Mouse (Mus musculus) neural tube, embryonic 14.5 days (tissue): ENCODE measurements around the gene Dennd4b. TPM values are rescaled to one million over a fixed set of nuclear protein-coding genes. Genes with fewer than 3 reads are reported as not detected.
"Not testable (repeated sequence)": the region's sequence is repeated elsewhere in the genome, so short reads cannot be mapped to it uniquely, and the experiment has no call there.

ENCODE experiments used
- ATAC-seq: fragments of 200-750 bp; cut with Nextera tagmentation; 2 replicates; pipeline ENCODE4 v1.8.0; 2017; ENCODE audit warnings: low read depth, mild to moderate bottlenecking, moderate TSS enrichment, moderate library complexity
- H3K27ac ChIP-seq: fragments of 300-500 bp; sonication (generic); 2 replicates; pipeline ENCODE4 v1.5.1; 2014; ENCODE audit warnings: low read depth, mild to moderate bottlenecking, control low read depth, low read length, moderate library complexity, mixed read lengths
- H3K27me3 ChIP-seq: fragments of 300-500 bp; sonication (generic); 2 replicates; pipeline ENCODE4 v1.6.1; 2014; ENCODE audit warnings: low read length; ENCODE audit not compliant: control insufficient read depth, insufficient read depth
- H3K36me3 ChIP-seq: fragments of 300-500 bp; sonication (generic); 2 replicates; pipeline ENCODE4 v1.6.1; 2014; ENCODE audit warnings: low read length, mixed read lengths; ENCODE audit not compliant: control insufficient read depth, insufficient read depth
- H3K4me1 ChIP-seq: fragments of 300-500 bp; sonication (generic); 2 replicates; pipeline ENCODE4 v1.6.1; 2014; ENCODE audit warnings: low read length; ENCODE audit not compliant: control insufficient read depth, insufficient read depth
- H3K4me2 ChIP-seq: fragments of 300-500 bp; sonication (generic); 2 replicates; pipeline ENCODE4 v1.6.1; 2014; ENCODE audit warnings: mild to moderate bottlenecking, low read depth, low read length, control low read depth
- H3K4me3 ChIP-seq: fragments of 300-500 bp; sonication (generic); 2 replicates; pipeline ENCODE4 v1.5.1; 2014; ENCODE audit warnings: low read depth, low read length, control low read depth, mixed read lengths
- H3K9ac ChIP-seq: fragments of 300-500 bp; sonication (generic); replicated peaks from 2 replicates; pipeline ENCODE4 v1.6.1; 2014; ENCODE audit warnings: low read depth, mild to moderate bottlenecking, control low read depth, low read length, mixed read lengths
- H3K9me3 ChIP-seq: fragments of 300-500 bp; sonication (generic); 2 replicates; pipeline ENCODE4 v1.6.1; 2016; ENCODE audit warnings: low read length; ENCODE audit not compliant: control insufficient read depth
- WGBS: fragments of 180-500 bp; shearing (Covaris S2); extraction: QIAGEN DNeasy Blood & Tissue Kit; methylation state at CpG from one replicate; pipeline ENCODE4 v1.1.7; 2014; 5-methylcytosine and 5-hydroxymethylcytosine counted together
- polyA plus RNA-seq: library from polyadenylated mRNA; unstranded; fragments of >200 nt; fragmentation: Nextera tagmentation; extraction: Ambion mirVana; gene quantifications from 2 replicates; pipeline ENCODE4 v1.2.1, GENCODE M21; 2014

The Dennd4b gene
- polyA plus RNA-seq, 1 experiment from 2014 or later = 8.5 TPM

- H3K9ac ChIP-seq = peak overlapping the region; percentile 78
- H3K9me3 ChIP-seq = no peaks in the 10 kb centered on the region
- H3K4me3 ChIP-seq = peak overlapping the region; percentile 69
- H3K27me3 ChIP-seq = no peaks in the 10 kb centered on the region
- peak overlapping the region; percentile 60; the same call in 1 of the 2 replicates for H3K27ac ChIP-seq
- ATAC-seq = no peak
- peaks cover 5% of the 10 kb centered on the region for H3K4me1 ChIP-seq
- H3K4me2 ChIP-seq = peak overlapping the region; percentile 95
- 8% methylated on average over 10 of the region's 10 CpGs for WGBS
- peaks cover 4% of the 10 kb centered on the region; the same call in 1 of the 2 replicates for H3K36me3 ChIP-seq
Observed at GRCm38 (mm10) chr3:90248746-90249100, 16.3 kb upstream of the Dennd4b start.

GRCm38 (mm10) chr3:90250791-90251190 lies 14.2 kb upstream of the Dennd4b start:
- no peak overlapping the region for H3K9ac ChIP-seq
- no peak overlapping the region for H3K27ac ChIP-seq
- H3K4me3 ChIP-seq = no peak overlapping the region
- H3K27me3 ChIP-seq = no peaks in the 10 kb centered on the region
- ATAC-seq = no peak
- peaks cover 4% of the 10 kb centered on the region; the same call in 1 of the 2 replicates for H3K36me3 ChIP-seq
- H3K4me1 ChIP-seq = peaks cover 11% of the 10 kb centered on the region
- no peaks in the 10 kb centered on the region for H3K9me3 ChIP-seq
- no peak overlapping the region for H3K4me2 ChIP-seq
- WGBS = 94% methylated on average over 6 of the region's 6 CpGs

GRCm38 (mm10) chr3:90251731-90252226 lies 13.2 kb upstream of the Dennd4b start:
- H3K4me2 ChIP-seq = not testable (repeated sequence)

GRCm38 (mm10) chr3:90252659-90253058 lies 12.3 kb upstream of the Dennd4b start:
- H3K4me1 ChIP-seq = peaks cover 11% of the 10 kb centered on the region
- H3K9me3 ChIP-seq, H3K36me3 ChIP-seq, H3K27me3 ChIP-seq, ATAC-seq, H3K27ac ChIP-seq, H3K4me3 ChIP-seq, H3K9ac ChIP-seq, H3K4me2 ChIP-seq: not testable (repeated sequence)
- WGBS = 92% methylated on average over 2 of the region's 2 CpGs

More at GRCm38 (mm10) chr3:90251731-90252226, 13.2 kb upstream of the Dennd4b start:
- ATAC-seq, H3K9ac ChIP-seq, H3K4me3 ChIP-seq, H3K36me3 ChIP-seq, H3K27me3 ChIP-seq, H3K9me3 ChIP-seq, H3K27ac ChIP-seq: not testable (repeated sequence)
- WGBS = 95% methylated on average over 8 of the region's 12 CpGs
- peaks cover 11% of the 10 kb centered on the region for H3K4me1 ChIP-seq

GRCm38 (mm10) chr3:90253174-90253573 lies 11.8 kb upstream of the Dennd4b start:
- H3K4me3 ChIP-seq, H3K27ac ChIP-seq, ATAC-seq, H3K9ac ChIP-seq, H3K27me3 ChIP-seq, H3K9me3 ChIP-seq: not testable (repeated sequence)
- H3K4me1 ChIP-seq = peaks cover 11% of the 10 kb centered on the region
- H3K36me3 ChIP-seq = peaks cover 12% of the 10 kb centered on the region
- peak overlapping the region; percentile 91; the same call in 1 of the 2 replicates for H3K4me2 ChIP-seq
- WGBS = 82% methylated on average over 1 of the region's 1 CpGs

- H3K9ac ChIP-seq = peak within 1 kb of the TSS; percentile 87
- H3K27ac ChIP-seq = peak within 1 kb of the TSS; percentile 82
- peak; percentile 97 for ATAC-seq
- 2% methylated on average over 40 of the region's 40 CpGs for WGBS
- no peaks in the 10 kb centered on the region for H3K27me3 ChIP-seq
- peaks cover 8% of the 10 kb centered on the region for H3K4me1 ChIP-seq
- peak within 1 kb of the TSS; percentile 91 for H3K4me2 ChIP-seq
- peaks cover 17% of the 10 kb centered on the region for H3K36me3 ChIP-seq
- peak within 1 kb of the TSS; percentile 93 for H3K4me3 ChIP-seq
- no peaks in the 10 kb centered on the region for H3K9me3 ChIP-seq
Observed at GRCm38 (mm10) chr3:90253653-90254418, 11.1 kb upstream of the Dennd4b start, which contains the start of gene Crtc2. TSS of gene Crtc2 (plus strand) at chr3:90254163.

- Histone ChIP-seq H3K4me2 (peak overlapping the region; percentile 91), H3K4me3 (peak overlapping the region; percentile 93), H3K9me3 (no peaks in the 10 kb centered on the region), H3K4me1 (peaks cover 7% of the 10 kb centered on the region), H3K36me3 (peaks cover 23% of the 10 kb centered on the region), H3K27ac (peak overlapping the region; percentile 82), H3K27me3 (no peaks in the 10 kb centered on the region), H3K9ac (peak overlapping the region; percentile 87)
- 1% methylated on average over 41 of the region's 41 CpGs for WGBS
- peak; percentile 47 for ATAC-seq
Observed at GRCm38 (mm10) chr3:90254419-90255193, 10.4 kb upstream of the Dennd4b start.

GRCm38 (mm10) chr3:90255194-90255565 lies 9.8 kb upstream of the Dennd4b start:
- Histone ChIP-seq H3K4me2 (peak overlapping the region; percentile 91), H3K9me3 (no peaks in the 10 kb centered on the region), H3K9ac (peak overlapping the region; percentile 87), H3K27ac (no peak overlapping the region), H3K4me3 (peak overlapping the region; percentile 93), H3K27me3 (no peaks in the 10 kb centered on the region), H3K36me3 (peaks cover 29% of the 10 kb centered on the region), H3K4me1 (peaks cover 7% of the 10 kb centered on the region)
- no peak for ATAC-seq
- 24% methylated on average over 2 of the region's 2 CpGs for WGBS
